Mouse (Mus musculus) kidney, adult 11 months (tissue): ENCODE results near the gene Atp8a2.

Experiments used
- DNase-seq: peaks from one replicate; pipeline ENCODE4 v3.0.0; 2022

The Atp8a2 gene

DNA sequence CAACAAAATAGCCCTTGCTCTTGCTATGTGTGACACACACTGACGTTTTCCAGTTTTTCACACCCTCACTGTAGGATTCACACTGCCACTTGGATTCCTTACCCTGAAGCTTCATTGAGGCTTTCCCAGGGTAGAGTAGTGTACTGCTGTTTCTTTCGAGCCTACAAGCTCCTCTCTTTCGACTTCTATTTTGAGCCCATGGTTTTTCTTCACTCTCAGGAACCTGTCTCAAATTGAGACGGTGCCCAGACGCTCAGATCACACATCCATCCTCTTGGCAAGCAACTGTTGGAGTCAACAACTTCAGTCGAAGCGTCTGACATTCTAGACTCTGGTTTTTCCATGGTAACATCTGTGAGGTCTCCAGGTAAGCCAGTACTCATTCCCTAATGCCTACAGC, at the start of gene Atp8a2:
Gene Atp8a2 (minus strand): TSS at position 296 of the 400 bp plus-strand sequence.
- DNase-seq: no peak

DNA sequence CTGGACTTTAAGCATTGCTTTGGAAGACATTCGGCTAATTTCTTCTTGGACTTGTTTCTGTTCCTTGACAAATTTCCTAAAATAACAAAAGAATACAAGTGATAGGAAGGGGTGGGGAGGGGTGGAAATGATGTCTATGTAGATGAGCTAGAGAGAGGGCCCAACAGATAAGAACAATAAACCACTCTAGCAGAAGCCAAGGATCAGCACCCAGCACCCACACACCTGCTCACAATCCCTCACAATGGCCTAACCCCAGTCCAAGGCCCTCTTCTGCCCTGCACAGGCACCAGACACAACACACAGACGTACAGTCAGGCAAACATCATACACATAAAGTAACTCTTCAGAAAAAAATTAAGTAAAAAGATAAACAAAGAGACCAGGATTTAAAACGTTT, 41.6 kb upstream of the Atp8a2 start:
- DNase-seq: no peak

DNA sequence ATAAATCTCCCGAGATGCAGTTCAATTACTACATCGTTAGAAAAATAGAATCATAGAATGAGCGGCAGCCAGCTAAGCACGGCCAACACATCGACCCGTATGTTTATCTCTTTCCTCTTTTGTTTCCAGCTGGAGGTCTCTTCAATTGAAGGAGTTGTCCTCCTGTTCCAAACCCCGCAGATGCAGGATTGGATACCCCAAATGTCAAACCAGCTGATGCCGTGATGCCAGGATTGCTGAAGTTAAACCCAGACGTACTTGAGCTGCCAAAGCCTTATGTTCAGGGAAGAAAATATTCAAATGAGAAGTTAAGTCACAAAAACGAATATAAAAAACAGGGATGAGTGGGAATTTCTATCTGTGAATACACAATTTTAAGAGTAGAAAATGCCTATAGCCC, 22.9 kb upstream of the Atp8a2 start:
- DNase-seq: no peak

DNA sequence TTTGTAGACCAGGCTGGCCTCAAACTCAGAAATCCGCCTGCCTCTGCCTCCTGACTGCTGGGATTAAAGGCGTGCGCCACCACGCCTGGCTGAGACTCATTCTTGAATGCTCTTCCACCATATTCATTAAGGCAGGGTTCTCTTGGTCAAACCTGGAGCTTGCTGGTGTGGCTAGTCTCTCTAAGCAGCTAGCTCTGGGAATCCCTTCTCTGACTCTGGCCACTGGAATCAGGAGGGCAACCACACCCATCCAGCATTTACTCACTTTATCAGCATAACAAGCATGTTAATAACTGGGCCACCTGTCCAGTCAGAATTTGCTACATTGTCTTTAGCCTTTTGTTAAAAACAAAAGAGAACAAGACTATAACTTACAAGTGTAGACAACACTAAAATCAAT, 20.6 kb upstream of the Atp8a2 start:
- DNase-seq: no peak

DNA sequence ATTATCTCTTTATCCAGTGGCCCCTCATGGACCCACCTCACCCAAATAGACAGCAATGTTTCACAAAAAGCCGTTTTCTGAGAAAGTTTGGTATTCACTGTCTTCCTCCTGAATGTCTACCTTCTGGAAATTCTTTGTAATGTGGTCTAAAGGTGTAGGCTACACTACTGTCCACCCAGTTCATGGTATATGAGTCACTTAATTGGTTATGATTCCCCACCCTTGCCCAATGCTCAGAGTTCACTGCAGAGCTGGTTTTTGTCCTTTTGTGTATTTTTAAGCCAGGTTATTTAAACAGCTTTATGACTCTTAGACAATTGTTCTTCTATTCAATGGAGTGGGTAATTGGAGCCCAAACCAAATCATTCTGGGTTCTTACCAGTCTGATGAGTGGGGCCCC, 19.1 kb upstream of the Atp8a2 start:
- no peak for DNase-seq

DNA sequence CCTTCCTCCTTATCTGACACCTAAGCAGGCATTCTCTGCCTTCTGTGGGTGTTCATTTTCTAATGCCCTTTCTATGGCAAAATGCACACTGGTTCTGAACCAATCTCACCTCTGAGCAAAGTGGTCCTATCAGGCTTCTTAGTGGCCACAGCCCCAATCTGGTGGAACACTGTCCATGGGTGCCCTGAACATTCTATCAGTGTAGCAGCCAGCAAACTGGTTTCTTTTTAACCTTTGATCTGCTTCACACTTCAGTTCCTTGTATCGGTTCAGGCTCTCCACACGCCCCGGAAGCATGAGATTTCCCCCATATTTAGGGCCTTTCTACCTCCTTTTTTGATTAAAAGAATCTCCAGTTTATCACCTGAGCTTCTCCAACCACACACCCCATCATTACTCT, 18.0 kb upstream of the Atp8a2 start:
- no peak for DNase-seq

DNA sequence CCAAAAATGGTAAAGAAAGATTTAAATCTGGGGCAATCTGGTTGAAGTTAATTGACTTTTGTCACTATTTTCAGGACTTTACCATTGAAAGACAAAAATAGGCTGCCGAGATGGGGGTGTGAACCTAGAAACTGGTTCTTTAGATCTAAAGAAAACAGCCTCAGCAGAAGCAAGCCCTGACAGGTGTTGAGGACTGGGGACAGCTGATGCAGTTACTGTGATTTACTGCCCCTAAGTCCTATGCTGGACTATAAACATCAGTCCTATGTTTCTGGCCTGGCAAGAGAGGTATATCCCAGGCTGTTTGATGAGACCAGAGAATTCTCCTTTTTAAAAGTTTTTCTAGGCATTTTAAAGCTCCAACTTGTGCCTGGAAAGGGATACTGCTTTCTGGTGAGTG, 17.1 kb upstream of the Atp8a2 start:
- no peak for DNase-seq

DNA sequence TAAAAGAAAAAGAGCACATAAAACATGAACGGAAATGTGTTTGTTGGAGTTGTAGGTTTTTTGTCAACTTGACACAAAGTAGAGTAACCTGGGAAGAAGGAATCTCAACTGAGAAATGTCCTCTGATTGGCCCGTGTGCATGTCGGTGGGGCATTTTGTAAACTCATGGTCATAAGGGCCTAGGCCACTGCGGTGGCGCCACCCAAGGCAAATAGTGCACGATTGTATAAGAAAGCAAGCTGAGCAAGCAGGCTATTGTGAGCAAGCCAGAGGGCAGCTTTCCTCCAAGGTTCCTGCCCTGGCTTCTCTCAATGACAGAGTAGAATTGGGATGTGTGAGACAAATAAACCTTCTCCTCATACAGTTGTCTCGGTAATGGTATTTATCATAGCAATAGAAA, 12.2 kb upstream of the Atp8a2 start:
- no peak for DNase-seq

DNA sequence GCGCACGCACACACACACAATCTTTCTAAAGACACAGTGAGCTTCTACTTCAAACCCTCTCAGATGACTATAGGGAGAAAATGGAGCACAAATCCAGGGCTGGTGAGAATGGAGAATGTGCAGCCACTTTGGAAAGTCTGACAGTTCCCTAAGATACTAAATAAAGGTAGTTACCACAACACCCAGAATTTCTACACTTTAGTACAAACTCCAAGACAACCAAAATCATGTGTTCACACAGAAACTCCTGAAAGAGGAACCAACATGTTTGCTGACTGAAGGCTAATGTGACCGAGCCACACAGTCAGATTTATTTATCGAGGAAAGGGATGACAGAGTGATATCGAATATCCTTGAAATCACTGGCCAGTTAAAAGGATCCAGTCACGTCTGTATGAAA, 8.0 kb upstream of the Atp8a2 start:
- DNase-seq: no peak

DNA sequence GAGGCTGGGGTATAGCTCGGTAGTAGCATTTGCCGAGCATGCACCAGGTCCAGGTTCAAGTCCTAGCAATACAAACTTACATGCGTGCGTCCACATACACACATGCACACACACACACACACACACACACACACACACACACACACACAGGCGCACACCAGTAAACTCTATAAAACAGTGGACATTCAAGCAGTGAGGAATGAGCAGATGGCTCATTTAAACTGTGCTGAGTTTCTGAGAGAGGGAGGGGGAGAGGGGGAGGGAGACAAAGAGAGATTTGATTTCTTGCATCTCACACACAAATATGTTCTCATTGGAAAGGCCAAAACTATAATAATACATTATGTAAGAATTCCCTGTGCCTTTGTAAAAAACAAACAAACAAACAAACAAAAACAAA, 980 bp downstream of the Atp8a2 start:
- DNase-seq: no peak

DNA sequence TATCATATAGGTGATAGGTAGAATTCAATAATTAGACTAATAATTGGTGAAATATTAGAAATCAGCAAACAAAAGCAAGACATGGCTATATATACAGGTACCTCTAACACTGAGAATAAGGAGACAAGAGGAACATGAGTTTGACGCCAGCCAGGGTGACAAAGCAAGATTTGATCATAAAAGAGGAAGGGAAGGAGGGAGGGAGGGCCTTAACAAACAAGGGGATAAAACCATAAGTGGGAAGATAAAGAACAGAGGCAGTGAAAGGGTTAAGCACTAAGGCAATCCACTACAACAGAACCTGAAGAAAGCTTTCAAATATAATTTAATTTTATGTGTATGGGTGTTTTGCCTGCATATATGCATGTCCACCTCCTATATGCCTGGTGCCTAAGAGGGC, 2.4 kb downstream of the Atp8a2 start:
- no peak for DNase-seq

DNA sequence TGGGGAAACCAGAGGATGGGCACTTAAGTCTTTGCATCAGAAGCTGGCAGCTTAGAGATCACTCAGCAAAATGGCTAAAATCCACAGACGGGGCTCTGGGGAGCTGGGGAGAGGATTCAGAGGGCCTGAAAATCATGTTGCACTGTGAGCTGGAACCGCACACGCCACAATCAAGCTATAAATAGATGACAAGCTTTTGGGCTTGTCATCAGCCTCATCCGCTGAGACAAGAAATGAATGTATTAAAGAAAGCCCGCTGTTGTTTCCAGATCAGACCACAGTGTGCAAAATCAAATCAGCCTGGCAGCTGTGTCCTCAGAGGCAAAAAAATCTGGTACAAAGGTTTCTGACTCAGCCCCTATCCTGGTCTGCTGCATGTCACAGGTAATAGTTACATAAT, 7.2 kb downstream of the Atp8a2 start:
- no peak for DNase-seq

DNA sequence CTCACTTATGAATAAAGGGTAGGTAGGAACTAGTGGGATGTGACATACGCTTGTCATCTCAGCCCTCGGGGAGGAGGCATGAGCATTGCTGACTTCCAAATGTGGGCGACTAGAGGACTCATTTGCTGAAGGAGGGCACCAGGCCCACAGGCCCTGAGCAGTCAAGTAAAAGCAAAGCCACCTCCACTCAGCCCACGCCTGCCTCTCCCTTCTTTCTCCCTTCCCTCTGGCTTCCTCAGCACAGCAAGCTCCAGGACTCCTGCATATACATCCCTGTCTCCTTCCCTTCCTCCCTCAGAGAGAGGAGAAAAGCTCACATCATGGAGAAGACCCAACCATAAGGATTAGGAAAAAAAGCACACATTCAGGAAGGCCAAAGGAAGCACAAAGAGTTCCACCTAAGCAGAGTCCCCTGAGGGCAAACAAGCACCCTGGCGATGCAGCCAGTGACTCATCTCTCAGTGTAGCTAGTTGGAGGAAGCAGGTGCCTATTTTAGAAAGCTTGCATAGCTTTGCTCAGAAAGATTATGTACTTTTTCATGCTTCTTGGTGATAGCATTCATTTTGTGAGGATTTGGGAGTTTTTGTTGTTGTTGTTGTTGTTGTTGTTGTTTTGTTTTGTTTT, 8.7 kb downstream of the Atp8a2 start:
- DNase-seq: no peak

DNA sequence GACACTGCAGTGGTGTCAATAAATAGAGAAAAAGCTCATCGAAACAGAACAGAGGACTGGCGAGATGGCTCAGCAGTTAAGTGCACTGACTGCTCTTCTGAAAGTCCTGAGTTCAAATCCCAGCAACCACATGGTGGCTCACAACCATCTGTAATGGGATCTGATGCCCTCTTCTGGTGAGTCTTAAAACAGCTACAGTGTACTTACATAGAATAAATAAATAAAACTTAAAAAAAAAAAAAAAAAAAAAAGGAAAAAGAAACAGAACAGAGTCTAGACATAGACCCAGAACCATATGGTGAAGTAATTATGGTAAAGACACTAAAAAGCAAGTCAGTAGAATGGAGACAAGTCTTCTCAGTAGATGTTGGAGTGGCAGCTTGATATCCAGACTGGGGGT, 15.7 kb downstream of the Atp8a2 start:
- DNase-seq: no peak

DNA sequence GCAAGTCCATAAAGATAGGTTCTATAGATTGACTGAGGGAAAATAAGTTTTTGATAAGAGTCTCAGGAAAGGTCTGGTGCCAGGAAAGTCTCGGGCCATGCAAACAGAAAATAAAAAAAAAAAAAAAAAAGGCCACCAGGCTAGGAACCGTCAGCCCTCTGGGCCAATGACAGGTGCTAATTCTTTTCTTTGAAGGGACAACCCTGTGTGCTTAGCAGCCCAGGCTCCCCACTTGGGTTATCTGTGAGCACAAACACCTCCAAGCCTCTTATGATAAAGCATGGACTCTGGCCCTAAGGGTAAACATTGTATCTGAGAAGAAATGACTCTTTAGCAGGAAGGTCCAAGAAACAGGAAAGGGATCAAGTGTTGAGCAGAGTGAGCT, 18.4 kb downstream of the Atp8a2 start:
- DNase-seq: no peak

DNA sequence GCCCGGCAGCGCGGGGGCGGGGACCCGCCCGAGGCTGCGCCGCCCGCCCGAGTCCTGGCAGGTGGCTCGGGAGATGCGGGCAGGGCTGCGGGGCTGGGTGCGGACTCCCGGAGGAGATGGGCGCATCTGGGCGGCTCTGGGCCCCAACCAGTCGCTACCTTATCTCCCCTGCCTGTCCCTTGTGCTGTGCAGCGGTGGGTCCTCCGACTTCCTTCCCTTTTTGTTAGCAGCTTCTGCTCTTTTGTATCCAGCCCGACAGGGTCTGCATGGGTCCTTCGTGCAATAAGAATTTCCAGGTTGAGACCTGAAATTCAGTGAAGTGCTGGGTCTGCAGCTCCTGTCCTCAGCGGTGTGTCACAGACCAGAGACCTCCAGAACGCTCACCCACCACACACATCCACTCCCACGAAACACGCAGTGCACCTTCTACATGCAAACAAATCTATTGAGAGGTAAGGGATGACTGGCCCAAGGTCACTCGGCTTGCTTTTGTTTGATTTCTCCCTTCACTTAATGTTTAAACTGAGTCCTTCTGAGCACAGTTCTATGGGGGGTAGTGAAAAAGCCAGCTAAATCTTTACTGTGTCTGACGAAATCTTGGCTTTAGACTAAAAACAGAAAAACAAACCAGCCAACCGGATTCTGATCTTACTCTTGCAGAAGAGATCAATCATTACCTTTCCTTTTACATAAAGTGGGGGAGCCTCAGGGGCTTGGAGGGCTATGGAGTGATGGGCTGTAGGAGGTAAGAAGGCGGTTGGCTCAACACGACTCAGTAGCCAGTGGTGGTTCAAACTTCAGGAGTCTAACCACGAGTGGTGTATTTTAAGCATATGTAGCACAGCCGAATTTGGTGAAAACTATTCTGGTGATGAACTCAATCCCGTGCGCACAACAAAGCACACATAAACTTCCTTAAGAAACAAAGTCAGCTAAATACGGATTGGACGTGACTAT, 19.1 kb downstream of the Atp8a2 start:
- DNase-seq: no peak

DNA sequence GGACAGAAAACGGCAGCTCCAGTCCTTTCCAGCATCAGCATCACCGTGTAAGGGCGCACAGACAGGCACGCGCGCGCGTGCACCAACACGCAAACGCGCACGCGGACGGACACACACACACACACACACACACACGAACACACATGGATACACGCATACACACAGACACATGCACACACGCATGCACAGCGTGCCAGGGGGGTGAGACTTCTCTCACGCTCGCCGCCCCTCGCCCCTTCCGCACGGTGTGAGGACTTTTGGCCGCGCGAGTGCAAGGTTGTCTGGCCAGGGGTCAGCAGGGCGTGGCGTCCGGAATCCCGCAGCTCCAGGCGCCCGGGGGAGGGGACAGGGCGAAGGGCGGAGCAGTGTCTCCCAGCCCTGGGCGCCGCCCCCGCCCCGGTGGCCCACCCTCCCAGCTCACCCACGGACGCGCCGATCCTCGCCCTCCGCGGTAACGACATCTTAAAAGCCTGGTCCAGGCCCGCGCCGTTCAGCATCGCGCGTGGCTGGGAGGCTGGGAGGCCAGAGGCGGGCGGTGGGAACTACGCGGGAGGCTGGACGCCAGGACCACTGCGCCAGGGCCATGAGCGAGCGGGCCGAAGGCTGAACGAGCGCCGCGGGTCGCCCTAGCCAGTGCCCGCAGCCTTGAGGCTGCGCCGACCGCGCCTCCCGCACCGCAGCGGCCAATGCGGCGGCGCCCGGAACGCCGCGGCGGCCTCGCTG, 19.9 kb downstream of the Atp8a2 start:
- DNase-seq: peak; percentile 14

DNA sequence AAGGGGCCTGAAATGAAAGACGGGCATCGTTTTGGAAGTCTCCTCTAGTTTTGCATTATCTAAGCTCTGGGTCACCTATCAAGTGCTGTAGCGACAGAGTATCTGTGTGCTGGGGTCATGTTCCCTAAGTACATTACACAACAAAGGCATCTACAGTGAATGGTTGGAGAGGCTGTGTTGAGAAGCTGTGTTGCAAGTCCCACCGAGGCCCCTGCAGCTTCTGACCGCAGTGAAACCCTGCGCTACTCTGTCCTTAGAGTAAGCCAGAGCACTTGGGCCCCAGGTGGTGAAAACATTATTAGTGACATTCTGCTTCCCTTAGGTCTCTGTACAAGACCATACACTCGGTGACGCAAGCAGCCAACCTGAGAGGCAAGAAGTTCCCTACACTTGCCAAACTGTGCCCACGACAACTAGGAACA, 20.5 kb downstream of the Atp8a2 start:
- DNase-seq: no peak

DNA sequence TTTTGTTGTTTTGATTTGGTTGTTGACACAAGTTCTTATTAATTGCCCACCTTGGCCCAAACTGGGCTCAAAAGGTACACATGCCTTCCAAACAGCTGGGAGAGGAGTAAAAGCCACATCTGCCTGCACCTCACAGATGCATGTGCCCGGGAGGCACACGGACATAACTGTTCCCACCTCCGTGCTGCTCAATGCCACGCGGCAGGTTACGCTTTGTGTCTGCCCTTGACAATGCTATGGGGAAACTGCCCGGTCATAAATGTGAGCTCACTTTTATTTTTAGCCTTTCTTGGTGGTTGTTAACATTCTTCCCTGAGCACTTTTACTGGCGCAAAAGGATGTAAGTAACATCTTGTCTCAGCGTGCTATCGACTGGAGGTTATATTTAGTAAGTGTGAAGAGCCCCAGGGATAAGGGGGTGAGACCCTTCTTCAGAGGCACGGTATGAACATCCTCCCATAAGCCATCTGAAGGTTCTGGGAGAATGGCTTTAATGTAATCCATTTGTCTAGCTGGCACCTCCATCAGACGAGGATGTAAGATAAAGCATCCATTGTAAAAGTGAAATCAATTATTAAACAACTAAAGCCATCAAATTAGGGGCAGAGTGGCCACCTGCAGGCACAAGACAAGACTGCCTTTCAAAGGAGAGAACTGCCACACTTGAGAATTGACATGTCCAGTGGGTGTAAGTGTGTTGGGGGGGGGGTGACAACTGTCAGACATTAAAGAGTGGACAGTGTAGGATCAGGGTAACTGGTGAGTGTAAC, 24.5 kb downstream of the Atp8a2 start:
- DNase-seq: no peak

DNA sequence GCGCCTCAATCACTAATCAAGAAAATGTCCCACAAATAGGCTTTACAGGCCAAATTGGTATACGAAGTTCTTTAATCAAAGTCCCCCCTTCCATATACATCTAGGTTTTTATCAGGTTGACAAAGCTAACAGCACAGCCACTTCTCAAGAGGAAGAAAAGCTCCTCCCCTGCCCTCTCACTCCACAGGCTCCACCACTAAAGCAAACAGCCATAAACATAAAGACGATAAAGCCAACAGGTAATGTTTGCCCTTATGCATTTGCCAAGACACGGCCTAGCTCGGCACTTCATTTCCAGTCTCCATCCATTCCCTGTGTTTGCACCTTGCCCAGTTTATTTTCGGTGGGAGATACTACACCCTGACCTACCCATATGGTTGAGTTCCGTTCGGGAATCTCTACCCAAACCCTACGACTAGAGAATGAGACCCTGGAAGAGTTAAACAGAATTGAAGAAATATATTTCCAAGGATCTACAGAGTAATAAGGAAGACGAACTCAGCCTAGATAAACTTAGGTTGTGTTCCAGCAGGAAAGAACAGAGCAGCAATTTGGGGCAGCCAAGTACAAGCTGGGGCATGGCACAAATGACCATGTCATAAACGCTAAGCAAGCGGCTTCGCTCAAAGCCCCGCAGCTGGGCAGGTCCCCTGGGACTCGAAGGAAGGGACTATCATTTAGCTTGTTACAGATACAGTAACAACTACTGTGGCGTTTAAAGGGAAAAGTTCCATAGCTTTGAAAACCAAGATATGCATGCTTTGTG, 26.0 kb downstream of the Atp8a2 start:
- DNase-seq: no peak

DNA sequence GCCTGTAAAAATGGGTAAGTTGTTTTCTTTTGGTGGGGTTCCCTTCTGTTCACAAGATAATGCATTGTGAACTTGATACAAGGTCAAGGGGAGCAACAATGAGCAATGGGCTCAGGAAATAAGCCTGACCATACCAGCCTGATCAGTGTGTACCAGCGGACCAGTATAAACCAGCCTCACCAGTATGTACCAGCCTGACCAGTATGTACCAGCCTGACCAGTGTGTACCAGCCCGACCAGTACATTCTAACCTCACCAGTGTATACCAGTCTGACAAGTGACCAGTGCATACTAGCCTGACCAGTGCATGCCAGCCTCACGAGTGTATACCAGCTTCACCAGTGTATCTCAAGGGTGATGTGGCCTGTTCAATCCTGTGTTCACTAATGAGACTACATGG, 33.6 kb downstream of the Atp8a2 start:
- DNase-seq: no peak

DNA sequence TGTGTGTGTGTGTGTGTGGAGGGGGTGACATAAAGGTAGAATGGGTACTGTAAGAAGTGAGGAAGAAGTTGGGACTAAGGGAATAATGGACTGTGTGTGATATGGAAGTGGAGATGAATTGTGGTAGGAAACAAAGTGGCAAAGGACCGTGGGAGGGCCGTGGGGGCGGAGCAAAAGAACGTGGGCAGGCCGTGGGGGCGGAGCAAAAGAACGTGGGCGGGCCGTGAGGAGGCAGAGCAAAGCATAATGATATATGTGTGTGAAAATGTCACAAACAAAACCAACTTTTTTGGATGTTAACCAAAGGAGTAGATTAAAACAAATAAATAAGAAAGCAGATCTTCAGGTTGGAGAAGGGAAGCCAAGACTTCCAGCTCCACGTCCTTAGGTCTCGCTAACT, 44.6 kb downstream of the Atp8a2 start:
- no peak for DNase-seq
